Mouse (Mus musculus) thymus, adult 2 months (tissue): ENCODE data around the gene Gna11. TPM values are rescaled to one million over a fixed set of nuclear protein-coding genes. Genes with fewer than 3 reads are reported as not detected.

Experiments used
- DNase-seq: peaks from one replicate; pipeline ENCODE4 v3.0.0; 2021
- H3K27ac ChIP-seq: fragments of 200-500 bp; 2 replicates; pipeline ENCODE4 v1.5.1; 2012; ENCODE audit warnings: low read length, control low read depth; ENCODE audit not compliant: control insufficient read depth, insufficient read depth
- H3K27me3 ChIP-seq: fragments of 200-500 bp; 2 replicates; pipeline ENCODE4 v1.6.1; 2012; ENCODE audit warnings: mild to moderate bottlenecking, low read length, moderate library complexity, mixed read lengths; ENCODE audit not compliant: control insufficient read depth, insufficient read depth
- H3K36me3 ChIP-seq: fragments of 200-500 bp; 2 replicates; pipeline ENCODE4 v1.6.1; 2012; ENCODE audit warnings: mild to moderate bottlenecking, low read length, moderate library complexity; ENCODE audit not compliant: control insufficient read depth, insufficient read depth
- H3K4me1 ChIP-seq: fragments of 200-500 bp; replicated peaks from 2 replicates; pipeline ENCODE4 v1.6.1; 2012; ENCODE audit warnings: low read length; ENCODE audit not compliant: control insufficient read depth, insufficient read depth
- H3K4me3 ChIP-seq: fragments of 200-500 bp; 2 replicates; pipeline ENCODE4 v1.5.1; 2012; ENCODE audit warnings: mild to moderate bottlenecking, low read length, control low read depth, moderate library complexity; ENCODE audit not compliant: control insufficient read depth, insufficient read depth
- CTCF ChIP-seq: fragments of 200-500 bp; IDR thresholded peaks from 2 replicates; pipeline ENCODE4 v1.5.1; 2012; ENCODE audit warnings: mild to moderate bottlenecking, control low read depth, low read length, moderate library complexity, borderline replicate concordance; ENCODE audit not compliant: control insufficient read depth, poor library complexity, insufficient read depth; ENCODE audit errors: extremely low read depth
- POLR2A ChIP-seq: fragments of 200-500 bp; IDR thresholded peaks from 2 replicates; pipeline ENCODE4 v1.6.1; 2012; ENCODE audit warnings: mild to moderate bottlenecking, low read length, control low read depth, moderate library complexity; ENCODE audit not compliant: control insufficient read depth, poor library complexity, insufficient read depth; ENCODE audit errors: extremely low read depth
- WGBS: fragments of 180-500 bp; shearing (Covaris S2); methylation state at CpG from one replicate; pipeline ENCODE4 v1.1.7; 2018; 5-methylcytosine and 5-hydroxymethylcytosine counted together
- polyA plus RNA-seq: library from polyadenylated mRNA; depleted of rRNA; stranded (reverse); fragments of >200 nt; gene quantifications from 2 replicates; pipeline ENCODE4 v1.2.3, GENCODE M21; 2012

Gene Gna11
- polyA plus RNA-seq, 1 experiment, result 81.0 TPM

GRCm38 (mm10) chr10:81565257-81566228 is 20.6 kb upstream of the Gna11 start:
- WGBS, result 40% methylated on average over 20 of the region's 20 CpGs
- Histone ChIP-seq H3K27me3 (no peaks in the 10 kb centered on the region), H3K27ac (peak overlapping the region; percentile 94), H3K4me3 (peak overlapping the region; percentile 34), H3K36me3 (peaks cover 40% of the 10 kb centered on the region), H3K4me1 (peaks cover 87% of the 10 kb centered on the region)
- peak; percentile 89 for DNase-seq
- TF ChIP-seq CTCF (0 out of 2 replicates have a peak, but pooled peaks have one; percentile 35), POLR2A (0 out of 2 replicates have a peak, but pooled peaks have one; percentile 25)

- H3K27me3 ChIP-seq, result no peaks in the 10 kb centered on the region
- peak; percentile 85 for DNase-seq
- WGBS, result 63% methylated on average over 10 of the region's 10 CpGs
- H3K27ac ChIP-seq, result peak overlapping the region; percentile 86; the same call in 1 of the 2 replicates
- H3K4me3 ChIP-seq, result no peak overlapping the region
- H3K4me1 ChIP-seq, result peaks cover 79% of the 10 kb centered on the region
- TF ChIP-seq POLR2A, result no peak
- TF ChIP-seq CTCF, result peak; percentile 87
- H3K36me3 ChIP-seq, result peaks cover 40% of the 10 kb centered on the region
Observed at GRCm38 (mm10) chr10:81564734-81565133, 19.7 kb upstream of the Gna11 start.

GRCm38 (mm10) chr10:81564216-81564615 is 19.2 kb upstream of the Gna11 start:
- DNase-seq, result peak; percentile 21
- H3K27me3 ChIP-seq, result no peaks in the 10 kb centered on the region
- H3K4me3 ChIP-seq, result no peak overlapping the region
- peaks cover 74% of the 10 kb centered on the region for H3K4me1 ChIP-seq
- 43% methylated on average over 10 of the region's 10 CpGs for WGBS
- H3K27ac ChIP-seq, result peak overlapping the region; percentile 24; the same call in 1 of the 2 replicates
- TF ChIP-seq POLR2A (no peak), CTCF (no peak)
- H3K36me3 ChIP-seq, result peaks cover 40% of the 10 kb centered on the region

- H3K4me1 ChIP-seq, result peaks cover 71% of the 10 kb centered on the region
- H3K4me3 ChIP-seq, result no peak overlapping the region
- no peak overlapping the region for H3K27ac ChIP-seq
- 88% methylated on average over 6 of the region's 6 CpGs for WGBS
- peak; percentile 14 for DNase-seq
- no peaks in the 10 kb centered on the region for H3K27me3 ChIP-seq
- H3K36me3 ChIP-seq, result peaks cover 40% of the 10 kb centered on the region
- TF ChIP-seq POLR2A, result no peak
Observed at GRCm38 (mm10) chr10:81563481-81563880, 18.5 kb upstream of the Gna11 start.

- Histone ChIP-seq H3K27me3 (no peaks in the 10 kb centered on the region), H3K4me3 (no peak overlapping the region), H3K27ac (no peak overlapping the region), H3K36me3 (peaks cover 40% of the 10 kb centered on the region), H3K4me1 (peaks cover 62% of the 10 kb centered on the region)
- TF ChIP-seq POLR2A (no peak), CTCF (no peak)
- peak; percentile 11 for DNase-seq
- WGBS, result 97% methylated on average over 6 of the region's 6 CpGs
Observed at GRCm38 (mm10) chr10:81562411-81562810, 17.4 kb upstream of the Gna11 start.

- under 1% methylated on average over 16 of the region's 16 CpGs for WGBS
- H3K36me3 ChIP-seq, result peaks cover 34% of the 10 kb centered on the region
- TF ChIP-seq POLR2A (peak; percentile 56), CTCF (no peak)
Observed at GRCm38 (mm10) chr10:81560719-81561459, 15.9 kb upstream of the Gna11 start.

More at GRCm38 (mm10) chr10:81560719-81561459, 15.9 kb upstream of the Gna11 start:
- H3K27ac ChIP-seq, result peak overlapping the region; percentile 92
- peak overlapping the region; percentile 90 for H3K4me3 ChIP-seq
- H3K27me3 ChIP-seq, result no peaks in the 10 kb centered on the region
- peak; percentile 94 for DNase-seq
- peaks cover 50% of the 10 kb centered on the region for H3K4me1 ChIP-seq
